Mouse (Mus musculus) kidney, adult 18-20 months (tissue): ENCODE results near the gene Rsph10b.
A peak's percentile ranks its signal among the peaks of the same experiment; 100 is the strongest.

ENCODE experiments used
- DNase-seq: peaks from one replicate; pipeline ENCODE4 v3.0.0; 2021

Rsph10b gene

DNA sequence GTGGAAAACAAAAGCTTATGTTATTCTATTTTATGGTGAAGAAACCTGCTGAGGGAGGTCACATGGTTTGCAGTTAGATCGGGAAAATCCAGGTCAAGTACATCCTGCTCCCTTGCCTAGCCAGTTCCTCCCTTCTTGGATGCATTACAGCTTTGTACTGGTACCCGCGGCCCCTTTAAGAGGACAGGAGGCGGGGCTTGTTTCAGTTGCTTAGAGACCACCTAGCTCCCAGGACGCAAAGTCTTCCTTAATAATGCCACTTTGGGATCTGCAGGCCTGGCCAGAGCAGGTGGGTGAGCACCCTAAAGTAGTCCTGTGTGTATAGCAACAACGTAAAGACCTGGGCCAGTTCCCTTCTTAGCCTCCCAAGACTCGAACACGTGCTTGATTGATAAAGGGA lies at the start of gene Rsph10b:
Gene Rsph10b, plus strand, starts transcription at position 205 of the 400 bp plus-strand sequence.
- DNase-seq: no peak

- DNase-seq: no peak
Observed at GRCm38 (mm10) chr5:143885274-143885673, 47.6 kb upstream of the Rsph10b start.

- DNase-seq: no peak
Observed at GRCm38 (mm10) chr5:143890741-143891140, 42.1 kb upstream of the Rsph10b start.

- no peak for DNase-seq
Observed at GRCm38 (mm10) chr5:143892255-143892886, 40.5 kb upstream of the Rsph10b start.

GRCm38 (mm10) chr5:143893396-143893795 lies 39.4 kb upstream of the Rsph10b start:
- DNase-seq: no peak

- no peak for DNase-seq
Observed at GRCm38 (mm10) chr5:143897635-143898330, 35.1 kb upstream of the Rsph10b start, which contains the start of gene Ankrd61. Gene Ankrd61 (minus strand): TSS chr5:143897685.

GRCm38 (mm10) chr5:143902111-143902510 lies 30.7 kb upstream of the Rsph10b start:
- DNase-seq: no peak

DNA sequence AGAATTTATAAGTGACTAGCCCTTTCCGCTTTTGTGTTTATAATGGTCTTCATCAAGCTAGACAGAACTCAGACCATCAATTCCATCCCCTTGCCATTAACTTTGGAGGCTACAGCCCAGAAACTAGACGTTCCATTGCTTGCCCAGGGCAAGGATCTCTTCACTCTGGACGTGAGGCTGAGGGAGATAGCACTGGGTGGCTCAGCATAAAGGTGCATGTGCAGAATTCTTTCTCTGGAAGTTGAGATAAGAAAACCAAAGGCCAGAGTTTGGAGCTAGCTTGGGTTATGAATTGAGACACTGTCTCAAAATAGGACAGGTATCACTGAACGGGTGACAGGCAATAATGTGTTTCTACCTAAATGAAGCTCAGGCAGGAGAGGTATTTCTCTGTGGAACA lies 29.0 kb upstream of the Rsph10b start:
- DNase-seq: no peak

GRCm38 (mm10) chr5:143906429-143906828 lies 26.4 kb upstream of the Rsph10b start:
- no peak for DNase-seq

- DNase-seq: no peak
Observed at GRCm38 (mm10) chr5:143908926-143909325, 23.9 kb upstream of the Rsph10b start.

DNA sequence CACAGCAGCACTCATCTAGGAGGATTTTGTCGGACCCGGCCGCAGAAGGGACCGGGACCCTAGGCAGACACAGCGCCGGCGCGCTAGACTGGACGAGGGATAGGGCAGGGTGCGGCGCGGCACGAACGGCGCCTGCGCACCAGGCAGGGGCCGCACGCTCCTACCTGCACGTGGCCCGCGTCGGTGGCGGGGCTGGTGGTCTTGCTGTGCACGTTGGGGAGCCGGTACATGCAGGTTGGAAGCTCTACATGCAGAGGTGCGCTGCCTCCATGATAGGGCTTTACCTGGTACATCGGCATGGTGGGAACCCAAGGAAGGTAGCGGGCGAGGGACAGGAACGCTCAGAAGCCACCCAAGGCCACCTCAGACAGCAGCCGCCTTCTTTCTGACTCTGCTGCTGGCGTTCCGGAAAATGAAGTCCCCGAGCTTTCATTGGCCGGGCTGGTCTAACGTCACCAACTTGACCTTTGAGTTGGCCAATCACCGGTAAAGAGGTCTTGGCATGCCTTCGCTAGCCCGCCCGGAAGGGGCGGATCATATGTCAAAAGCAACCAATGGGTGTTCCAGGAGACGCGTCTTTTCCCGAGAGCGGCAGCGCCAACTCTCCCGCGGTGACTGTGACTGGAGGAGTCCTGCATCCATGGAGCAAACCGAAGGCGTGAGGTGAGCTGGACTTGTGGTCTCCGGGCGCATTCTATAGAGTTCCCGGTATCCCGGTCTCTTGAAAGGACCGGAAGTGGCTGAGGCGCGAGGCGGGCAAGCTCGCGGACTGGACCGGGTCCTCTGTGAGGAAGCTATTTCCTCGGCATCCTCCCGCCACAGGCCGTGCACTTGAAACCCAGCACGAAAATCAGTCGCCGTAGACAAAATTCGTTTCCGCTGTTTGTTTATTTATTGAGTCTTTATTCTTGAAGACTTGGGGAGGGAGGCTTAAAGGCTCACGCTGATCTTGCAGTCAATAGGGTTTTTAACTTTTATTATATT lies 23.1 kb upstream of the Rsph10b start, which contains the start of the genes Aimp2 and Pms2:
Gene Aimp2, minus strand, starts transcription at position 431 of the 984 bp plus-strand sequence.
Gene Pms2, plus strand, starts transcription at position 548 of the 984 bp plus-strand sequence.
- peak; percentile 96 for DNase-seq

DNA sequence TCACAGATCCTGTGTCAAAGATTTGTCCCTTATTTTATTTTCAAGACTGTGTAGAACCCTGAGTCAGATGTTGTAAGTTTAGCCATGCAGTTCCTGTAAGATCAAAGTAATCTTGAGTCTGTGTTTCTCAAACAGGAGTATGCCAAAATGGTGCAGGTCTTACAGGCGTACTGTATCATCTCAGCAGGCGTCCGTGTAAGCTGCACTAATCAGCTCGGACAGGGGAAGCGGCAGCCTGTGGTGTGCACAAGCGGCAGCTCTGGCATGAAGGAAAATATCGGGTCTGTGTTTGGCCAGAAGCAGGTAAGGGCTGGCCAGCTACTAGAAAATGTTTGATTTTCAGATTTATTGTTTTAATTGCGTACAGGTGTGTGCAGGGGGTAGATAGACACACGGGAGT lies 16.6 kb upstream of the Rsph10b start:
- no peak for DNase-seq

GRCm38 (mm10) chr5:143917418-143917817 lies 15.4 kb upstream of the Rsph10b start:
- DNase-seq: peak; percentile 73

GRCm38 (mm10) chr5:143918120-143918519 lies 14.7 kb upstream of the Rsph10b start:
- DNase-seq: no peak

- DNase-seq: no peak
Observed at GRCm38 (mm10) chr5:143924781-143925452, 7.9 kb upstream of the Rsph10b start.

GRCm38 (mm10) chr5:143927875-143928274 lies 5.0 kb upstream of the Rsph10b start, which contains the start of gene Gm42421:
Gene Gm42421 (plus strand): TSS chr5:143928175.
- DNase-seq: no peak

GRCm38 (mm10) chr5:143929291-143929690 lies 3.5 kb upstream of the Rsph10b start:
- DNase-seq: no peak

DNA sequence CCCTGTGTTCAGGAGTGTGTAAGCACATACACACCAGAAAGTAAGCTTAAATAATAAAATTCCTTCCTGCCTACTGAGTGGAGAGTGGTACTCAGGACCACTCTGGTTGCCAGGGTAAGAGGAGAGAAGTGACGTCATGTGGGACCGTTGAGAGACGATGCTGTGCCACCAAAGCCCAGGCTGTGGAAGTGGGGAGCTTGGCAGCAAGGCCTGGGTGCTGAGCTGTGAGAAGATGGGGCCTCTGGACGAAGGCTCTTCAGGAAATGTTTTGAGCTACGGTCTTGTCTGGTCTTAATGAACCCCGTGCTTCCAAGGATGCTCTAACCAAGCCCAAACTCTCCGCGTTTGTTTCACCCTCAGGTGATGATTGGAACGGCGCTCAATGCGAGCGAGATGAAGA lies 2.2 kb upstream of the Rsph10b start:
- no peak for DNase-seq

GRCm38 (mm10) chr5:143931863-143932580 lies 813 bp upstream of the Rsph10b start:
- DNase-seq: no peak

DNA sequence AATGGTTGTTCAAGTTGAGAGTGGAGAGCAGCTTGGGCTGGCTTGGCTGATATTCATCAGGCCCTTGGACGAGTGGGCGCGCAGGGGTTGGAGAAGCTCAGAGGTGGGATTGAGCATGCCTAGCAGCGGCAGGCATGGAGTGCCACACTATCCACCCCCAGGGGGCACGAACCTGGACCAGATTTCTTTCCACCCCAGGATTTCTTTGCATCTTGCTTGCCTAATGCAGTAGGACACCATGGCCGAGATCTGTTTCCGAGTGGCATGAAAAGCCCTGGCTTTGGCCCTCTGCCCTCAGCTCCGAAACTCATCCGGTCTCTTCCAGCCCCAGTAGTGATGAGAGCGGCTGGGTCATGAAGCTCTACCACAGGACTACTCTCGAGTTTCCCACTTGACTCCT lies 579 bp downstream of the Rsph10b start:
- no peak for DNase-seq

DNA sequence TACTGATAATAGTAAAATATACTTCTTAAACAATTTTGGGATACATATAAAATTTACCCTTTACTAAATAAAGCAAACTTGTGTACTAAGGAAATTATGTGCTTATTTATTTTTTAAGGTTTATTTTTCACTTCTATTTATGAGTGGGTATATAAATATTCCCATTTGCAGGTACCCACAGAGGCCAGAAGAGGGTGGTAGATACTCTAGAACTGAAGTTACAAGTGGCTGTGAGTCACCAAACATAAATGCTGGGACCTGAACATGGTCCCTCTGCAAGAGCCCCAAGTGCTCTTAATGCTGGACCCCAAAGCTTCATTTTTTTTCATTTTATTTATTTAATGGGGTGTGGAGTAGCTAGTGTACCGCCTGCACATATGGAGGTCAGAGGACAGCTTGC lies 1.0 kb downstream of the Rsph10b start:
- no peak for DNase-seq

DNA sequence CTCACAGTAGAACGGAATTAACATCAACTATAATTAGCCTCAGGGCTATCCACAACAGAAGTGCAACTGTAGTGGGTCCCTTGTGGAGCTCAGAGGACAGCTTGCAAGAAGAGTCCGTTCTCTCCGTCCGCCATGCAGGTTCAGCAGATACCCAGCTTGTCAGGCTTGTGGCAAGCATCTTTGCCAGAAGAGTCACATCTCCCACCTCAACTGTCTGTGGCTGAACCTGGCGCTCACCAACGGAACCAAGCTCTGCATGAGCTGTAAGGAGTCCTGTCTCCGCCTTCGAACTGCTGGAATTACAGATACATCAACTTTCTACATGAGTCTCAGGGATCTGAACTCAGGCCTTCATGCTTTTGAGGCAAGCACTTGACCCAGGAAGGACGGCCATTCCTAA lies 3.3 kb downstream of the Rsph10b start:
- DNase-seq: no peak
